Mouse (Mus musculus): ENCODE measurements around the gene Spink2.

DNA sequence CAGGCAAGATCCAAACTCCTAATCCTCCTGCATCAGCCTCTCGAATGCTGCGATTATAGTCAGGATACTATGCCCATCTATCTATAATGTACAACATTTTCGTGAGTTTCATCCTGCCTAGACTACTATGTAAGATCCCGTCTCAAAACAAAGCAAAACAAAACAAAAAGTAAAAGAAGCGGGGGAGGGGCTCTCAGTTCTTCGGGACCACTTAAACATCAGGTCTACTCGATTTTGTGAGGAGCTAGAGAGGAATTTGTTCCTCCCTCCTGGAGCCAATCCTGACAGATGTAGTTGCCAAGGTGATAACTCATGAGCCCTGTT is 34.2 kb upstream of the Spink2 start:
- no peak for TF ChIP-seq CTCF (IDR thresholded peaks at IDR 0.05; ENCODE audit: control insufficient read depth, insufficient read depth, low read length)
- no peak for TF ChIP-seq POLR2A (IDR thresholded peaks at IDR 0.05; ENCODE audit: borderline replicate concordance, control insufficient read depth, low read depth, low read length)
